Mouse (Mus musculus) kidney, adult 2 months (tissue): ENCODE results near the gene Atmin.
A peak's percentile ranks its signal among the peaks of the same experiment; 100 is the strongest.

Experiments
- CTCF ChIP-seq: fragments of 200-500 bp; conservative IDR thresholded peaks from 2 replicates; pipeline ENCODE4 v1.5.1; 2011; ENCODE audit warnings: low read depth, mild to moderate bottlenecking, control low read depth, low read length, moderate library complexity, mixed read lengths; ENCODE audit not compliant: insufficient read depth, insufficient read length
- POLR2A ChIP-seq: fragments of 200-500 bp; IDR thresholded peaks from one replicate; pipeline ENCODE4 v1.6.1; 2011; ENCODE audit warnings: low read depth, low read length, control low read depth

DNA sequence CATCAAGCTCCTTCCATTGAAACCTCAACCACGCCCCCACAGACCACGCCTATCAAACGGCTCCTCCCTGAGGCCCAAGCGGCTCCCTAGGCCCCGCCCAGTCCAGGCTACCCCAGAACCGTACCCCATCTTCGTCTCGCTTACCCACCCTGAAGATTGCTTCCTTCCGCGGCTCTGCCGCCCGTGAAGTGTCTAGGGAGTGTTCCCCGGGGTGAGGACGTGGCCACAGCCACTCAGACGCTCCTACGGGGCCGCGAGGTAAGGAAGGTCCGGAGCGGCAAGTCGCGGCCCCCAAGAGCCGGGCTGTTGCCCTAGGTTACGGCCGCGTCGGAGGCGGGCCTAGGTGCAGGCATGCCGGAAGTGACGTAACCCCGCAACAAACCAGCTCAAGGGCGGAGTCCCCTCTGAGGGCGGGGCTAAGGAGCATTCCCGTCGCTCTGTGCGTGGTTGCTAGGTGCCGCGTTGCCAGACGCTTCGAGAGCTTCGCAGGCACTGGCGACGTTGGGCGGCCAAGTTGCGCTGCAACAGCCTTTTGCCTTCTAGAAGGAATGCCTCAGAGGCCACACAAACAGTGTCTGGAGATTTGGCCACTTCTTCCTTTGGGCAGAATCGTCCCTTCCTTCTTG, 35.6 kb downstream of the Atmin start, which contains the start of gene 1700030J22Rik:
- TF ChIP-seq POLR2A (no peak), CTCF (peak; percentile 47)
